Mouse (Mus musculus): ENCODE measurements around the gene Nnmt. TPM values are rescaled to one million over a fixed set of nuclear protein-coding genes. Genes with fewer than 3 reads are reported as not detected.

Gene Nnmt
- total and polyA plus RNA-seq, 3 experiments = not detected

DNA sequence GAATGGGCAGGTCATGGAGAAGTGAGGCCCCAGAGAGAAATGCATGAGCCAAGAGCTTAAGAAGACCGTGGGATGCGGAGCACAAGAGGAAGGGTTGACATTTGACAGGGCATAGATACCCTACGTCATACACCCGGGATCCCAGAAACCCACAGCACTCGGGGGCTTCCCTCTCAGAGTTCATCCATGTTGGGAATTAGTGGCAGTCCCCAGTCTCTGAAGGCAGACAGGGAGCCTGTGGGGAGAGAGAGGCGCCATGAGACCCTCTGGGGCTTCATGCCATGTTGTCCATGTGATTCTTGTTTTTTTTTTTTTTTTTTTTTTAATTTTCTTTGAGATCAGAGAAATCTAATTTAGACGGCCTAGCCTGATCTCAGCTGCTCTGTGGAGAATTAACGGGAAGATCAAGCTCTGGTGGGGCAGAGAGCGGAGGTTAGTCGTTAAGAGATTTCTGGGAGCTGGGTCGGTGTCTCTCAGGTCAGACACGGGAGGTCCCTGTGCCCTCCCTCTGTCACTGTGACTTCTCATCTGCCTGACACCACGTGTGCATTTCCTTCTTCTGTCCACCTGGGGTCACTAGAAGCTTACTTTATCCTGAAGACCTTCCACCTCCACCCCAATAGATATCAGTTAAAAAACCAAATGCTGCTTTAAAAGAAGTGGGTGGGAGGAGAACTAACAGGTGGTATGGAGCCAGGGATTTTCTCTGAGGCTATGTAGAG lies 40.1 kb upstream of the Nnmt start:
- TF ChIP-seq KAT2A (IDR thresholded peaks at IDR 0.05; ENCODE audit: insufficient replicate concordance, low read length) (no peak), MAX (IDR thresholded peaks at IDR 0.05; ENCODE audit: low read length) (no peak), ZC3H11A (IDR thresholded peaks at IDR 0.05; ENCODE audit: low read depth, low read length) (peak; percentile 10; the same call in 1 of the 2 replicates), USF1 (IDR thresholded peaks at IDR 0.05; ENCODE audit: low read depth, low read length) (no peak), ETS1 (conservative IDR thresholded peaks at IDR 0.05; ENCODE audit: low read depth, low read length) (no peak), CHD1 (IDR thresholded peaks at IDR 0.05; ENCODE audit: low read depth, low read length) (no peak), ZKSCAN1 (IDR thresholded peaks at IDR 0.05; ENCODE audit: borderline replicate concordance, low read depth, low read length) (no peak), SIN3A (IDR thresholded peaks at IDR 0.05; ENCODE audit: low read length) (no peak), MXI1 (IDR thresholded peaks at IDR 0.05; ENCODE audit: low read depth, low read length) (no peak), TBP (conservative IDR thresholded peaks at IDR 0.05; ENCODE audit: low read depth, low read length) (no peak), IRF4 (IDR thresholded peaks at IDR 0.05; ENCODE audit: low read depth, low read length) (no peak), GABPA (IDR thresholded peaks at IDR 0.05; ENCODE audit: insufficient replicate concordance, low read depth, low read length) (no peak), RAD21 (IDR thresholded peaks at IDR 0.05; ENCODE audit: low read depth, low read length) (peak; percentile 84), UBTF (IDR thresholded peaks at IDR 0.05; ENCODE audit: low read depth, low read length) (no peak), MAFK (IDR thresholded peaks at IDR 0.05; ENCODE audit: insufficient replicate concordance, low read length) (no peak), CHD2 (IDR thresholded peaks at IDR 0.05; ENCODE audit: low read length) (no peak), MAZ (IDR thresholded peaks at IDR 0.05; ENCODE audit: low read depth, low read length) (no peak), BHLHE40 (IDR thresholded peaks at IDR 0.05; ENCODE audit: low read depth, low read length) (no peak), ZNF384 (IDR thresholded peaks at IDR 0.05; ENCODE audit: low read depth, low read length) (no peak; the same call in 1 of the 2 replicates), EP300 (IDR thresholded peaks at IDR 0.05; ENCODE audit: low read length) (no peak), RCOR1 (conservative IDR thresholded peaks at IDR 0.05; ENCODE audit: low read depth, low read length) (no peak), E2F4 (IDR thresholded peaks at IDR 0.05; ENCODE audit: insufficient replicate concordance, low read depth, low read length) (no peak), HCFC1 (IDR thresholded peaks at IDR 0.05; ENCODE audit: low read depth, low read length) (no peak), USF2 (conservative IDR thresholded peaks at IDR 0.05; ENCODE audit: low read depth, low read length) (no peak), POLR2A (IDR thresholded peaks at IDR 0.05; ENCODE audit: low read depth, low read length) (no peak), SMC3 (IDR thresholded peaks at IDR 0.05; ENCODE audit: low read depth, low read length) (peak; percentile 70), JUN (IDR thresholded peaks at IDR 0.05; ENCODE audit: insufficient read depth, low read depth, low read length) (no peak), CTCF (conservative IDR thresholded peaks at IDR 0.05 in 1 of 2, IDR thresholded peaks at IDR 0.05 in 1 of 2; ENCODE audit: low read depth in 2 of 2, low read length in 2 of 2) (peak; percentile 33 to 82; a peak in 3 of 4 replicates), MEF2A (IDR thresholded peaks at IDR 0.05; ENCODE audit: borderline replicate concordance, low read depth, low read length) (no peak), MYC (IDR thresholded peaks at IDR 0.05; ENCODE audit: low read depth, low read length) (0 out of 2 replicates have a peak, but pooled peaks have one; percentile 45), POLR2AphosphoS2 (IDR thresholded peaks at IDR 0.05; ENCODE audit: low read depth, low read length) (no peak), NRF1 (IDR thresholded peaks at IDR 0.05; ENCODE audit: low read depth, low read length) (no peak), PAX5 (IDR thresholded peaks at IDR 0.05; ENCODE audit: low read length) (no peak), ELF1 (IDR thresholded peaks at IDR 0.05; ENCODE audit: low read depth, low read length) (no peak), NELFE (IDR thresholded peaks at IDR 0.05; ENCODE audit: low read depth, low read length) (no peak)
- Histone ChIP-seq H3K9ac (ENCODE audit: insufficient read depth, low read depth) (no peak overlapping the region), H3K79me2 (replicated peaks; ENCODE audit: control insufficient read depth, extremely low read depth, insufficient read depth, poor library complexity, severe bottlenecking) (no peaks in the 10 kb centered on the region), H3K36me3 (replicated peaks in 1 of 2; ENCODE audit: control insufficient read depth in 1 of 2, insufficient read depth in 1 of 2, low read length in 1 of 2) (no peaks in the 10 kb centered on the region), H3K4me2 (ENCODE audit: insufficient read depth, low read depth, poor library complexity, severe bottlenecking) (no peak overlapping the region), H3K4me1 (ENCODE audit: control insufficient read depth in 1 of 2, insufficient read depth in 2 of 2) (peaks cover 0 to 7% of the 10 kb centered on the region in 2 experiments; a peak in 2 of 4 replicates), H3K4me3 (replicated peaks in 1 of 3; ENCODE audit: low read depth in 2 of 3, low read length in 2 of 3, poor library complexity in 1 of 3) (no peak overlapping the region), H3K27ac (ENCODE audit: insufficient read depth, low read depth) (no peak overlapping the region), H3K9me3 (replicated peaks; ENCODE audit: low read length) (peaks cover 15% of the 10 kb centered on the region), H3K27me3 (replicated peaks) (peaks cover 10% of the 10 kb centered on the region)
- in situ Hi-C loops (cut with MboI; ENCODE audit: low pct_ligation_motif_present, low pct_unique_long_range_greater_than_20kb, low sequenced_read_pairs) = loop anchor here (5.0 to 25.0 kb wide), 4 partner anchors 217 to 842 kb away; partner anchors contain the start of genes Htr3b and Ttc12
- dilution Hi-C loops (cut with MboI; ENCODE audit: extremely low pct_ligation_motif_present, extremely low pct_unique_long_range_greater_than_20kb, low sequenced_read_pairs) = no loop called here
- DNase-seq (ENCODE audit: extremely low read depth) = peak; percentile 64
